Mouse (Mus musculus) telencephalon, adult 2 months (tissue): ENCODE data around the gene 4933430I17Rik.
"Not testable (repeated sequence)": the region's sequence is repeated elsewhere in the genome, so short reads cannot be mapped to it uniquely, and the experiment has no call there.

ENCODE experiments used
- DNase-seq: peaks from one replicate; pipeline ENCODE4 v3.0.0-alpha.2; 2011; ENCODE audit warnings: low read depth, low spot score

4933430I17Rik gene

DNA sequence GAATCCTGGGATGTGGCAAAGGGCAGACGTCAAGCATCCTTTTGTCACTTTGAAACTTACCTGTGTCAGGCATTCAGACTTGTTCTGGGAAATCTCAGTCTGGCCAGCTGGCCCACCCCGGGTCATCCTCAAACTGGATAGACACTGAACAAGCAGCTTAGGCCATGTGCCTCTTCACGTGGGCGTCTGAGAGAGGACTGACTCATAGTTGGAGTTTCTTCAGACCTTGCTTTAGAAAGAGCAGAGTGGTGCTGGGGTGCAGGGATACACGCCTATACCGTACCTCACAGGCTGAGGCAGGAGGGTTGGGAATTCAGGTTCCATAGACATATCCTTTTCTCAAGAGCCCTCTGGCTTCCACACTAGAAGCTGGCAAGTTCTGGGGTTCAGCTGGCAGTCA is 18.6 kb downstream of the 4933430I17Rik start:
- DNase-seq, result no peak

DNA sequence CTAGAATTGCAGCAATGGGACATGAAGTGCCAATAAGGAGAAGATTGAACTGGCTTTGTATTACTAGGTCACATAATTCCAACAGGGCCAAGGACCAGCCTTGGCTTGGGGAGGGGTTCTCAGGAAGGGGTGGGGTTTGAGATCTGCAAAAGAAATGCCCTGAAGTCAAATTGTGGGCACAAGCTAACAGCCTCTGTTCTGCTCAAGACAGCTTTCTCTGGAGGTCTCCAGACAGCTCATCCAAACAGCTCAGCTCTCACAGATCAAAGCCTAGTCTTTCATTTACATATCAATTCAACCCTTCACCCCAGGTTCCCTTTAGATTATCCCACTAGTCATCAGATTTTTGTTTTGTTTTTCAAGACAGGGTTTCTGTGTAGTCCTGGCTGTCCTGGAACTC is 19.6 kb downstream of the 4933430I17Rik start:
- DNase-seq, result no peak

DNA sequence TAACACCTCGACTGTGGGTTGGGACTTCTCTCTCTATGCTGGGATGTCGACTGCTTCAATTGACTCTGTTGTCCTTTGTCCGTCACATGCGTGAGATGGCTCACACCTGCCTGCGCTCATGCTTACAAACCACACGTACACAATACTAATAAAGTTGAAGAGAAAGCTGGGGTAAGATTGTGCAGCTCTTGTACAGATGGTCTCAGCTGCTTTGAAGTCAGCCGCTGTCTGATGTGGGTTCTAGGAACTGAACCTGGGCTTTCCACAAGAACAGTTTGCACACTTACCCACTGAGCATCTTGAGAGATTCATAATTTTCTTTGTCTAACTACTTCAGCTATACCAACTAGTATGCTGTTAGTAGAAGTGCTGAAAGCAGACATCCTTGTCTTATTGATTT is 26.8 kb downstream of the 4933430I17Rik start:
- no peak for DNase-seq

DNA sequence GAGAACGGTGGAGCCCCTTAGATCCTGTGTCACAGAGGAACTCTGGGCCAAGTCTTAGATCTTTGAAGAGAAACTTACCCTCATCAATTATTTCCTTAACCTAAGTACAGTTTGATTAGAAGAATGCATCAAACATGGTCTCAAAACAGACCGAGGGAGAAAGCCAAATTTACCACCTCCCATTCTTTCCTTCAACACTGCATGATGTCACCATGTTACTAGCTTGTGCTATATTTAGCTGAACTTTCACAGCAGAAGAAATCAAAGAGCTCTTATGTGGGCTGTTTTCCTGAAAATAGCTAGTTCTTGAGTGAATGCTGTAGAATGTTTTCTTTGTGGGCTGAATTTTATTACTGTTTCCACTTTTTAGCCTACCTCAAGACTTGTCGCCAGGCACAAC is 32.3 kb downstream of the 4933430I17Rik start:
- DNase-seq, result peak; percentile 43

DNA sequence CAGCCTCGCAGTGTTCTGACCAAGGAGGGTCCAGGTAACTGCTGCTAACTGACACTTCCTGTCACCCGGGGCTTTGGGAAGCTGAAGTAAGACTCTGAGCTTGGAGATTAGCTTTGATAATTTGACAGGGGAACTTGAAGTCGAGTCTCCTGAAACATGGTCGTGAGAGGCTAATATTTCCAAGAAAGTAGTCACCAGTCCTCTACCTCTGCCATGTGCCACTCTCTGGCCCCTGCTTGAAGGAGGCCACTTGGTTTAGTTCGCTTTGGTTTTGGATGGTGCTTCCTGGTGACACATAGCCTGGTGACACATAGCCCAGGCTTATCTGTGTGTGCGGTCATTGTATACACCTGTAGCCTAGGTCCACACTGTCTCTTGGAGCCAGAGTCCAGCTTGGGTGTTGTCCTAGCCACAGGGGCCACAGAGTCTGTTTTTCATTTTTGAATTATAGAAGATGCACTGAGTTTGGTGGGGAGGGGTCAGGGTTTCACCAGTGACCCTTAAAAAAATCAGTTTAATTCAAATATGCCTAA is 34.7 kb downstream of the 4933430I17Rik start, which contains the start of gene Rgs3:
Rgs3 (plus strand) TSS at position 51 of the 533 bp plus-strand sequence.
- no peak for DNase-seq

DNA sequence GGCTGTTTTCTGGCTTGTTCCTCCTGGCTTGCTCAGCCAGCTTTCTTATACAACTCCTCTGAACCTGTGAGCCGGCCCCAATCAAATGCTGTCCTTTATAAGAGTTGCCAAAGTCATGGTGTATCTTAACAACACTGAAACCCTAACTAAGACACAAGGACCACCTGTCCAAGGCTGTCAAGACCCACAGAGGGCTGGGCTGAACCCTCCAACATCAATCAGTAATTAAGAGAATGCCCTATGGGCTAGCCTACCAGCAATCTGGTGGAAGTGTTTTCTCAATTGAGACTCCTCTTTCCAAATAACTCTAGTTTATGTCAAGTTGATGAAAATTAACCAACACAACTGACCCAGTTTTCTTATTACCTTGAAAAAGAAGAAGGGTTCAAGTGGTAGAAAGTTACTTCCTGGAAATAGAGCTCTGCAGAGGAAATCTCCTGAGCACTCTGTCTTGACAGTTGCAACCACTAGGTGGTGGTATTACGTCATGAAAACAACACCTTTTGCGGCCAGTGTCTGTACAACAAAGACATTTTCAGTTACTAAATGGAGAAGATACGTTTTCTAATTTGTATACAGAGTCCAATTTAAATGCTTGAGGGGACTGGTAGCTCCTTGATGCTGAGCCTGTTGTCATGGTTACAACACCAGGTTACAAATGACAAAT is 35.9 kb downstream of the 4933430I17Rik start:
- DNase-seq, result peak; percentile 64

DNA sequence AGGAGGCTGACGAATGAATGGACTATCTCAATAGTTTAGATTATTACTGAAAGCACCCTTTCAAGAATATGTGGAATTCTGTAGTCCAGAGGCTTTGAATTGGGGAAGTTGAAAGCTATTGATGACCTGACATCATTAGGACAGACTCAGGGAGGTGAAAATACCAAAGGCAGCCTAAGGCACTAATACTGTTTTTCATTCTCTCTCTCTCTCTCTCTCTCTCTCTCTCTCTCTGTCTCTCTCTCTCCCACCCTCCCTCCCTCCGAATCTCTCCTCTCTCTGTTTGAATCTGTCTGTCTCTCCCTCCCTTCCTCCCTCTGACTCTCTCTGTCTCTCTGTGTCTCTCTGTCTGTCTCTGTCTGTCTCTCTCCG is 36.4 kb downstream of the 4933430I17Rik start:
- no peak for DNase-seq

DNA sequence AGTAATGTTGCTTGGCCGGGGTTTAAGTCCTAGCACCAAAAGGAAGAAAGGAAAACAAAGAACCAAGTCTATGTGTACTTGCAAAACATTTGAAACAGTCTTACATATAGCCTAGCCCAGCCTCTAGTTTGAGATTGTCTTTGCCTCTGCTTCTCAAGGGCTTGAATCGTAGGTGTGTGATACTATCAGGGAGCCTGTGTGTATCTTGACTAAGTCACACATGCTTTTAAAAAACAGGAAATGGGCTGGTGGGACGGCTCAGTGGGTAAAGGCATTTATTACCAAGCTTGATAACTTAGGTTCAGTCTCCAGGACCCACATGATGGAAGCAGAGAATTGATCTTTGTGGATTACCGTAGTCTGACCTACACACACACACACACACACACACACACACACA is 36.8 kb downstream of the 4933430I17Rik start:
- no peak for DNase-seq

DNA sequence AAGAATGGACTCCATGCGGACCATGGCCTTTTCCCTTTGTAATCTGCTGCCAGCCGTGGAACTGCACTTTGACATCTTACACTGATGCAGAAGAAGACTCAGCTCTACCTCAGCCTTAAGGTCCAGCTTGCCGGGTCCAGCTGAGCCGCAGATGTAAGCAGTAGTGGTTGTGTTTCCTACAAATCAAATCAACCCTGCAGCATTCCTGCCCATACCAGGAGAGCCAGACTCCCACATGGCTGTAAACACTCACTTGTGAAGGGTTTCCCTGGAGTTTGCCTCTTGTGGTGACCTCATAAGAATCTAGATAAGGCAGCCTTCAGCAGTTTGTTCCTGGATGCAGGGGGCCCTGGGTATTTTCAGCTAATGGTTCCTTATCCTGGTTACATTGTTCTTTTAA is 41.4 kb downstream of the 4933430I17Rik start:
- DNase-seq, result no peak

DNA sequence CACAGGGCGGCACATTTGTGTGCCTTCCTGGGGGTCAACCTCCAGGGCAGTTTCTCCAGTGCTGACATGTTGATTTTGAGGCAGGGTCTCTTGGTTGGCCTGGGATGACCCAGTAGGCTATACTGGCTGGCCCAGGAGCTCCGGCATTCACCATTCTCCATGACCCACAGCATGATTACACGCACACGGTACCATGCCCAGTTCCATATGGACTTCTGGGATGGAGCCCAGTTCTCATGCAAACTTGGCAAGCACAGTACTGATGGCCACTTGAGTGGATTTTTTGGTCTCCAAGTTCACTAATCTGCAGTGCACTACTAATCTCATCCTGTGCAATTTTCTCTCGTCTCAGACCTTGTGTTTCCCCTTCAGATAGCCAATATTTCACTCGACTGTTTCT is 42.5 kb downstream of the 4933430I17Rik start:
- no peak for DNase-seq

DNA sequence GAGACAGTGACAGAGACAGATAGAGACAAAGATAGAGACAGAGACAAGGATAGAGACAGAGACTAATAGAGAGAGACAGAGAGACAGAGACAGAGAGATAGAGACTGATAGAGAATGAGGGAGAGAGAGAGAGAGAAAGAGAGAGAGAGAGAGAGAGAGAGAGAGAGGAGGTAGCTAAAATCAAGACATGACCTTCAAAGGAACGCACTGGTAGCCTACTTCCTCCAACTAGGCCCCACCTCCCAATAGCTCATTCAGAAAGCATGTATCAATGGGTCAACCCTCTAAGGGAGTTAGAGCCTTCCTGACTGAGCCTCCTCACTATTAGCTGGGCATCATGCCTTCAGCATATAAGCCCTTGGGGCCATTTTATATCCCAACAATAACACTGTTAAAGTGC is 43.2 kb downstream of the 4933430I17Rik start:
- DNase-seq, result no peak

DNA sequence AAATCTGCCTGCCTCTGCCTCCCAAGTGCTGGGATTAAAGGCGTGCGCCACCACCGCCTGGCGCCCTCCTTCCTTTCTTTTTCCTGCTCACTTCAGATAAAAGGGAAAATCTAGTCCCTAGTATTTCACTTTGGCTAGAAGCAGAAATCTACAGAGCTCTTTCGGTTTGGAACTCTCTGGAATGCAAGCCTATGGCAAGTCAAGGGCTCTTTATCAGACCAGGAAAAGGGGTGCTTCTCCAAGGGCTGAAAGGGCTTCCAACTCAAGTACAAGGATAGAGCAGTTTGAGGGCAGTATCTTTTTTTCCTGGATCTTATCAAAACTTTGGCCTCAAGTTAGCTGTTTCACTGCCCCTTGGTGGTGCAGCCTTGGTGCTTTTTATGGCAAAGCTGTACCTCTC is 44.4 kb downstream of the 4933430I17Rik start:
- DNase-seq, result no peak

DNA sequence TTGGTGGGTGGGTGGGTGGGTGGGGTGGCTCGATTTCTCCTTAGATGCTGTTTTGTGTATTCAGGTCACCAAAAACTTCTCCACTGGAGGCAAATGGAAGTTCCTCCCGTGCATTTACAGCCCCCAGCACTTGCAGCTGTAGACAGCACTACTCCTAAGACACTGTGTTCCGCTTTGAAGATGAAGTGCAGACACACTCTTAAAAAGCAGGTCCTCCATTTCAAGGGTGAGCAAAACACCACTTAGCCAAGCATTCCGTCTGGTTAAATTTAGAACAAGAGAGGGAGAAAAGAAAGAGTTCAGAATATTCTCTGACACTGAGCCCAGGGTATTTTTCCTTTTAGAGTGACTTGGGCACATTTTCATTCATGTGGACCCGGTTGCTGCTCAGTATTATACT is 44.9 kb downstream of the 4933430I17Rik start:
- DNase-seq, result no peak

DNA sequence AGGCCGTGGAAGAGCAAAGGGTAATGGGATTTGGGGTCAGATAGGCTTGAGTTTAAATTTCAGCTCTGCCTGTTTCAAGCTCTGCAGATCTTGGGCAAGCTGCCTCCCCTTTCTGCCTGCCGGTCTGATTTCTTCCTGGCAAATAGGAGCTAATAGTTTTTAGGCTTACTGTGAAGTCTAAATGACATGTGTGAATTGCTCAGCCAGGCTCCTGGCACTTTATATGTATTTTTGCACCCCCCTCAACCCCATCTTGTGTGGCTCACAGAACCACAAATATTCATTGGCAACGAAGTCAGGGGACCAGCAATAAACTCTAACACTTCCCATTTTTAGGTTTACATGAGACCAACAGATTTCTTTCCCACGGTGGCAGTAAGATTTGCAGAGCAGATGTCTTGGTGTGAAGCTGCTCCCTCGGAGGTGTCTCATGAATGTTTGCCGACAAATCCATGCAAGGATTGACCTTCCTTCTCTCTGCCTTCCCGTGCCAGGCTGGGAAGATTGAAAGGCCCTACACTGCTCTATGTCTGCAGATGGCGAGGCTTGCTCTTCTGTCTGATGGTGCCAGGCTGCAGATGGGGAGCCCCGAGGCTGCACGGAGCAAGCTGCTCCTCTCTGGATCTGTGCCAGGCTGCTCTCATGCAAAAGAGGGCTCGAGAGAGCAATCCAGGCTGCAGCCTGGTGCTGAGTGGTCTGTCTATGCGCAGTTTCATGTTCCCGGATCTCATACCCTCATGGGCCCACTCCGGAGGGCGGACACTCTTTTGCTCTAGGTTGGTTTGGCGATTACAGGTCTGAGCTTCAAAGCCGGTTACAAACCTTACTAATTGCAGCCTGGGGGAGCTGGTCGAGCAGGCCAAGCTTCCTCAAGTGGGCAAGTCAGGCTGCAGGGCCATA is 57.4 kb downstream of the 4933430I17Rik start:
- peak; percentile 46 for DNase-seq

DNA sequence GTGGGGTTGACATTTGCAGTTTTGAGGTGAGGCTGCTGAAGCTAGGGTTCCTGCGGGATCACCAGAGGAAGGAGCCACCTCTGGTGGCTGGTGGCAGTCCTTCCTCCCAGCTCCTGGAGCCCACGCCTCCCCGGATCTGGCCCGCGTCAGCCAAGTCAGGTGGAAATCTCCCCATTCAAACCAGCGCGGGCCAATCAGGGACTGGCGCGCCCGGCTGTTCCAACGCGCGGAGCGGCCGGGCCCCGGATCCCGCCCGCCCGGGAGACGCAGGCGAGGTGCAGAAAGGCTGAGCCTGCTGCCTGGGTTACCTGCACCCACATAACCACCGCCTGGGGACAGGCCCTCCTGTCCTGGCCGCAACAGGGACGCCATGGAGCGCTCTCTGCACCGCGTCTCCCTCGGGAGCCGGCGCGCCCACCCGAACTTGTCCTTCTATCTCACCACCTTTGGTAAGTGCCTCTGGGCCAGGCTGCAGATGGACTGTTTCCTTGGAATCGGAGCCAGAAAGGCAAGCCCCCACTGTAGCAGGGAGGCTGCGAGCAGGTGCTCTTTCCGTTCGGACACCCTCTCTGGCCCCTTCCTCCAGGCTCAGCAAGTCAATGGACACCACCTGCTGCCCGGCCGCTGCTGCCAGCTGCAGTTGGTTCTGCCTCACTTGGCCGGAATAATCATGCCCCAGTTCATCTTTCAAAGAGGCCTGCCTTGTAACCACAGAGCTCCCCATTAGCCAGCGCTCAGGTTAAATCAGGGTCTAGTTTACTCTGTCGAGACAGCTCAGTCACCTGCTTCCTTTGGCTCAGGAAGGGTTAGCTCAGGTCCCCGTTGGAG is 58.3 kb downstream of the 4933430I17Rik start:
- DNase-seq, result no peak

DNA sequence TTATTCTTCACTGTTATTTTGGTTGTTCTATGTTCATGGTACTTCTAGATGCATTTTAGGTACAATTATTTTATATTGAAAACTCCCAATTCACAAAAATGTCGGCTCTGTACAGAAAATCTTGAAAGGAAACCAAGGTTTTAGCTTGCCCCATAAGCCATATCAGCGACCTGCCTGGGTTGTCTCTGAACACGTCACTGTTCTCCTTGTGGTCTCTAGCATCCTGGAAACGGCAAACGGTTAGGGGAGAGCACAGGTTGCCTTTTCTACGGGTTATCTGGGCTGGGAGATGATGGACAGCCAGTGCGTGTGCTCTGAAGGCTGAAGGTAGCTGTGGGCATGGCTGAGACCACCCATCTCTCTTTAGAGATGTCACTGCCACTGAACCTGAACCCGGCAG is 61.9 kb downstream of the 4933430I17Rik start:
- no peak for DNase-seq

DNA sequence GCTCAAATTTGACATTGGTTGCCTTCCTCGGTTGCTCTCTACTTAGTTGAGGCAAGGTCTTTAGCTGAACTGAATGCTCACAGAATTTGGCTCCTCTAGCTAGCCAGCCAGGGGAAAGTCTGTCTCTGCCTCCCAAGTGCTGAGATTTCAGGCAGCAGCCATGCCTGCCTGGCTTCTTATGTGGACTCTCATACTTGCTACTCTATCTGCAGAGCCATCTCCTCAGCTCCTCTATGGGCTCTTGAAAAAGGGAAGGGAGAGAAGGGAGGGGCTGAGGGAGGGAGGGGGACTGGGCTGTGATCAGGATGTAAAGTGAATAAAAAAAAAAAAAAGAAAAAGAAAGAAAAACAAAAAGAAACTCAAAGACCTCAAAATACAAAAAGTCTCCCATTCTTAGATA is 65.7 kb downstream of the 4933430I17Rik start:
- DNase-seq, result no peak

DNA sequence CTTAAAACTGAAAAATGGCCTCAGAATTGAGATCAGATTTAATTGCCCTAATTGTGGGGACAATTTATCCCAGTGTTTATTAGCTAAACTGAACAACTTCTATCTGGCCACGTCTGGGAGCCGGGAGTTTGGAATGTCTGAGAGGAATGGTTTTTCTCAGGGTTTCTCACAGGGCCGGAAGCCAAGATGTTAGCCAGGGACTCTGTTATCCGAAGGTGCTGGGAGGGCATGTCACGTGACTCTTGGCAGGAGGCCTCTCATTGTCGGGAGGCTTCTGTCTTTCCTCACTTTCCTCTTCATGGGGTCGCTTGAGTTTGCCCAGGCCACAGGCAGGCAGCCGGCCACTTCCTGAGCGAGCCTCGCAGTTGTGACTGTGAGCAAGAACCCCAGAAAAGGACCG is 66.2 kb downstream of the 4933430I17Rik start:
- DNase-seq, result no peak

DNA sequence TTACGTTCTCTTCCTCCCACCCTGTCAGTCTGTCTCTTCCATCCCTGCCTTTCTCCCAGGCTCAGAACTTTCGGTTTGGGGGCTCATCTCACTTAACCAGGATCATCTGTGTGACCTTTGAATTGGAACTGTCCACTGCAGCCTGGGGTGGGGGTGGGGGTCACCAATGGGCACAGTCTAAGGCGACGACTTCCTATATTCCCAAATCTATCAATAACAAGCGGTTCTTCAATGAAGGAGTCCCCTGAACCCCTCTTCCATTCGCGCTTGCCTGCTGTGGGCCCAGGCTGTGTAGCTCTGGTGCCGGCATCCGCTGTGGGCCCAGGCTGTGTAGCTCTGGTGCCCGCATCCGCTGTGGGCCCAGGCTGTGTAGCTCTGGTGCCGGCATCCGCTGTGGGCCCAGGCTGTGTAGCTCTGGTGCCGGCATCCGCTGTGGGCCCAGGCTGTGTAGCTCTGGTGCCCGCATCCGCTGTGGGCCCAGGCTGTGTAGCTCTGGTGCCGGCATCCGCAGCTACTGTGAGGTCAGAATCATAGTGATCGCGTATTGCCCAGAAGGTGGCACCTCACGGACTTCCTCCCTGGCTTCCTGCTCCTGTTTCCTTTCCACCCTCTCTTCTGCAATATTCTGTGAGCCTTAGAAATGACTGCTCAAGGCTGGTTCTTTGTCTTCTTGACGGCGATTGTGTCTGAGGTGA is 68.5 kb downstream of the 4933430I17Rik start:
- not testable (repeated sequence) for DNase-seq

DNA sequence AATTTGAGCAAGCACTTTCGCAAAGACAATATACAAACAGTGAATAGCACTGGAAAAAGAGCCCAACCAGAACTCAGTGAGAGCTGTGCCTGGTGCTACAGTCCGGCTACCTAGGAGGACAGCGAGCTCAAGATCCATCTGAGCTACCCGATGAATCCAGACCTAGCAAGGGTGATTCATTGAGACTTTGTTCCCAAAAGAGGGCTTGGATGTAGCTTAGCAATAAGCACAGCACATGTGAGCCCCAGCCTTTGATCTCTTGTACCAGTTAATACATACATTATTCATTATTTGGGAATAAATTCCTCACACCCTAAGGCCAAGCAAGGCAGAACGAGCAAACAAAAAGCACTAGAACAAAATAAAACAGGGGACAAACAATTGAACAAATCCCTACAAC is 69.3 kb downstream of the 4933430I17Rik start:
- no peak for DNase-seq

DNA sequence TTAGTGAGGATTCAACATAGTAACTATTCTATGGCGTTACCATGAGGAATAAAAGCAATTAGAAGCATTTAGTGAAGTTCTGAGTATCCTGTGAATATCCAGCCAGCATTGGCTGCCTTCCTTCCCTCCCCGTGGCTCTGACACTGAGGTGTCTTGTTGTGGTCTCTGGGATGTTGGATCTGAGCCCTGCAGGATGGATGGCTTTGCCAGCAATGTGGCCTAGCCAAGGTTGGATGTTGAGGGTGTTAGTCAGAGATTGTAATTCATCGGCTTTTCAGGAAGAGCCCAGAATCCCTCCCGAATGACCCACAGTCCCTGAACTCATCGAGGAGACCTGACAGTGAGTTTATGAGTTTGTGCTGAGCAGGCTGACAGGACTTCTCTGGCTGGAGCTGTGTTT is 70.9 kb downstream of the 4933430I17Rik start:
- no peak for DNase-seq
